10 mouse cellular contexts compared by ENCODE assay signal in genomic region chr1:194839230-194839910, GRCm38 (mm10).
A peak's percentile ranks its signal among the peaks of the same experiment; 100 is the strongest.
DNase-seq lines count a peak whose midpoint lies in the region; ATAC-seq and TF ChIP-seq lines count a peak whose summit lies in the region.
"Had no signal": no experiment of that assay in that cellular context is flagged by ENCODE, and none has a peak within 500 bp of the region (broad histone marks: within the 10 kb centered on the region; RNA-seq: fewer than 3 reads in every experiment).

No protein-coding gene starts in this region.

- no peak for TF ChIP-seq EP300 in heart, postnatal 0 days (IDR thresholded peaks at IDR 0.05; ENCODE audit: low read depth)

- H3K9me3 ChIP-seq in heart, postnatal 0 days (replicated peaks; ENCODE audit: control insufficient read depth, low read length), result no peaks in the 10 kb centered on the region
- no peaks in the 10 kb centered on the region for H3K9me3 ChIP-seq in lung, embryonic 14.5 days (ENCODE audit: low read depth, low read length)
- H3K9me3 ChIP-seq: limb, embryonic 13.5 days had no signal

- no peak for ATAC-seq in heart, postnatal 0 days (ENCODE audit: insufficient read depth, low read depth)
- no peak for ATAC-seq in lung, embryonic 14.5 days (ENCODE audit: insufficient read depth)

- H3K27ac ChIP-seq in heart, postnatal 0 days (ENCODE audit: low read depth), result no peak overlapping the region
- H3K27ac ChIP-seq in lung, embryonic 14.5 days (ENCODE audit: low read depth), result no peak overlapping the region
- H3K27ac ChIP-seq: limb, embryonic 13.5 days had no signal

- peak; percentile 33 for DNase-seq in adrenal gland, adult 2 months
- no peak for DNase-seq in adrenal gland, postnatal 4 days (ENCODE audit: low spot score in 2 of 2)
- DNase-seq in layer of hippocampus, adult 11-12 months (ENCODE audit: low spot score), result peak; percentile 67
- DNase-seq in layer of hippocampus, postnatal 36 days, result no peak
- peak; percentile 71 for DNase-seq in adipocyte (ENCODE audit: low spot score)
- no peak for DNase-seq in heart, postnatal 0 days (ENCODE audit: low spot score)
- DNase-seq in lung, embryonic 14.5 days, result peak; percentile 84
- no peak for DNase-seq in ovary, postnatal 36 days (ENCODE audit: low spot score)

- H3K36me3 ChIP-seq in heart, postnatal 0 days (replicated peaks; ENCODE audit: control insufficient read depth, insufficient read depth, low read length), result no peaks in the 10 kb centered on the region
- no peaks in the 10 kb centered on the region for H3K36me3 ChIP-seq in lung, embryonic 14.5 days (ENCODE audit: insufficient read depth)
- H3K36me3 ChIP-seq: limb, embryonic 13.5 days had no signal

- H3K4me2 ChIP-seq in heart, postnatal 0 days (ENCODE audit: low read depth, low read length), result no peak overlapping the region
- H3K4me2 ChIP-seq in lung, embryonic 14.5 days, result no peak overlapping the region
- H3K4me2 ChIP-seq: limb, embryonic 13.5 days had no signal

- 5% methylated on average over 1 of the region's 1 CpGs for WGBS in heart, postnatal 0 days
- WGBS in lung, embryonic 14.5 days, result 9% methylated on average over 1 of the region's 1 CpGs

- no peak overlapping the region for H3K4me3 ChIP-seq in heart, postnatal 0 days (ENCODE audit: low read depth, low read length)
- no peak overlapping the region for H3K4me3 ChIP-seq in lung, embryonic 14.5 days (ENCODE audit: low read depth, low read length)
- H3K4me3 ChIP-seq: erythroblast, embryonic 14.5 days; limb, embryonic 13.5 days had no signal

- no peaks in the 10 kb centered on the region for H3K4me1 ChIP-seq in heart, postnatal 0 days (ENCODE audit: control insufficient read depth, insufficient read depth)
- H3K4me1 ChIP-seq in lung, embryonic 14.5 days (ENCODE audit: insufficient read depth), result no peaks in the 10 kb centered on the region
- H3K4me1 ChIP-seq: limb, embryonic 13.5 days had no signal

- H3K9ac ChIP-seq in heart, postnatal 0 days (replicated peaks; ENCODE audit: low read depth, low read length), result no peak overlapping the region
- no peak overlapping the region for H3K9ac ChIP-seq in lung, embryonic 14.5 days
- H3K9ac ChIP-seq: limb, embryonic 13.5 days had no signal

- no peaks in the 10 kb centered on the region for H3K27me3 ChIP-seq in heart, postnatal 0 days (ENCODE audit: control insufficient read depth, insufficient read depth, low read length)
- no peaks in the 10 kb centered on the region for H3K27me3 ChIP-seq in lung, embryonic 14.5 days (ENCODE audit: insufficient read depth, low read length)
- H3K27me3 ChIP-seq: limb, embryonic 13.5 days had no signal

- peak; percentile 59 for TF ChIP-seq CTCF in heart, postnatal 0 days (IDR thresholded peaks at IDR 0.05; ENCODE audit: low read depth)
- peak; percentile 65 for TF ChIP-seq CTCF in lung, embryonic 14.5 days (IDR thresholded peaks at IDR 0.05; ENCODE audit: low read depth)

Comparison
In these comparisons a context has a peak if more than half of its experiments do, and no peak if none do; other contexts are left out.
1. DNase-seq: peak in adrenal gland, adult 2 months (single experiment), layer of hippocampus, adult 11-12 months (single experiment), adipocyte (single experiment) and lung, embryonic 14.5 days (single experiment); none in adrenal gland, postnatal 4 days (0 of 2), layer of hippocampus, postnatal 36 days (0 of 2), heart, postnatal 0 days (single experiment) and ovary, postnatal 36 days (single experiment).